Mouse (Mus musculus) olfactory bulb, adult 2 months (tissue): ENCODE results near the gene Nek11.

ENCODE experiments used
- CTCF ChIP-seq: fragments of 200-500 bp; IDR thresholded peaks from 2 replicates; pipeline ENCODE4 v1.5.1; 2012; ENCODE audit warnings: low read depth, mild to moderate bottlenecking, low read length, moderate library complexity; ENCODE audit not compliant: insufficient read depth
- POLR2A ChIP-seq: fragments of 200-500 bp; IDR thresholded peaks from 2 replicates; pipeline ENCODE4 v1.6.1; 2012; ENCODE audit warnings: mild to moderate bottlenecking, low read depth, low read length, moderate library complexity; ENCODE audit not compliant: insufficient read depth

DNA sequence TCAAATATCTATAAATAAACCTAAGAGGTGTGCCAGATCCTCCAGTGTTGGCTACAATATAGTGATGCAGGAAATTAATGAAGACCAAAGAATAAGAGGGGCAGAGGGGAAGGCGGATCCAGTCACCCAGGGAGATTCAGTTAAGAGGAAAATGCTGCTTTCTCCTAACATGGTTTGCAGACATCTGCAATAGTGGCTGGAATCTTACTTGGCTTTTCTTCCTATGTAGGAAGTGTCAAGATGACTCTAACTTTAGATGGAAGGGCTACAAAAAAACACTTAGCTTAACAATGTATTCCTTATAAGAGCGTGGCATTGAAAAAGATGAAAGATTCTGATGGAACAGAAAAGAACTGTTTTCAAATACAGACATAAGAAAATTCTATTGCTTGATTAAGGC is 89.3 kb downstream of the Nek11 start:
- TF ChIP-seq CTCF (no peak), POLR2A (no peak)
